Mouse (Mus musculus) right cerebral cortex, postnatal 4 days (tissue): ENCODE results near the gene Gm11020.
"Not testable (repeated sequence)": the region's sequence is repeated elsewhere in the genome, so short reads cannot be mapped to it uniquely, and the experiment has no call there.

Experiments used
- DNase-seq: peaks from one replicate; pipeline ENCODE4 v3.0.0-alpha.2; 2022

Gene Gm11020

DNA sequence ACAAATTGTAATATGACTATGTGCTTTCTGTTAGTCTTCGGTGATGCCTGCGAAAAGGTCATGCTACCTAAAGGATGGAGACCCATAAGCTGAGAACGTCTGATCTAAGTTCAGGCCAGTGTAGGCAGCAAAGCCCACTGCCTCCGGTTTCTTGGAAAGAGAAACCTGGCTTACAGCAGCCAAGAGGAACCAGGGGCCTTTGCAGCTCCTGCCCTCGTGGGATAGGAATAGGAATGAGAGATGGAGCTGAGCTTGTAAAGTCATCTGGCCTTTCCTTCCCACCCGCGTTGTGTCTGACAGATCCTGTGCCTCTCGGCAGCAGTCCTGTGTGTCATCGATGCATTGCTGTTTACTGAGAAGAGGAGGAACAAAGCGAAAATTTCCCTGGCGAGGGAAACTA lies at the start of gene Gm11020:
Gene Gm11020, plus strand, starts transcription at position 301 of the 400 bp plus-strand sequence.
- not testable (repeated sequence) for DNase-seq

- DNase-seq, result not testable (repeated sequence)
Observed at GRCm38 (mm10) chr8:104293081-104293480, 28.3 kb upstream of the Gm11020 start, which contains the start of gene Cmtm2a. Gene Cmtm2a, minus strand, starts transcription at chr8:104293181.

DNA sequence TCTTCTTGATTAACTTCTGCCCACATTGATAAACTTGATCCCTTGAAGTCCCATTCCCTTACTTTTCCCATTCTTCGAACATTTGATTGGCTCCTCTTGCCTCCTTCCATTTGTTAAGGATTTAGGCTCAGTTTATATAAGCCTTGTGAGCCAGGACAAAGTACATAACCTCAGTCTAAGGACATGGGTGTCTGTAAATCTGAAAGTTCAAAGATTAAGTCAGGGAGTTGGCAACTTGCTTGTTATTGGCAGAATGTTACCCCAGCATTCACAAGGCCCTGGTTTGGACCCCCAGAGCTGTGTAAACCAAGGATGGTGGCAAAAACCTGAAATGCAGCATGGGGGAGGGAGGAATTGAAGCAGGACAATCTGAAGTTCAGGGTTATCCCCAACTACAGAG lies 27.0 kb upstream of the Gm11020 start:
- no peak for DNase-seq

- DNase-seq, result not testable (repeated sequence)
Observed at GRCm38 (mm10) chr8:104301577-104301976, 19.8 kb upstream of the Gm11020 start.

DNA sequence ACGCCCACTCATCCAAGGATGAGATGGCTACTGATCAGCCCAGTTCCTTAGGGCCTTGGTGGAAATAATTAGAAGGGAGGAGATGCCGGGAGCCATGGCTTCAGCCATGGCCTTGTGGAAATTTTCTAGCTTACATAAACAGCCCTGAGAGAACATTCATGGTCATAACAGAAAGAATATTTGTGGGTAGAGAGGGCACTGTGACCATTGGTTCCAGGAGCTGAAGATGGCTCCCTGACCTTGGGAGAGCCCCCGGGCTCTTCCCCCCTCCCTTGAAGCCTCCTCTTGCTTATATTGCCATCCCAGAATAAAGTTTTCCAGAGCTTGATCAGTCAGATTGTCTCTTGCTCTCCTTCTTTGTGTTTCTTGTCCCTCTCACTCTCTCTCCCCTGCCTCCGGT lies 18.8 kb upstream of the Gm11020 start:
- DNase-seq, result not testable (repeated sequence)

DNA sequence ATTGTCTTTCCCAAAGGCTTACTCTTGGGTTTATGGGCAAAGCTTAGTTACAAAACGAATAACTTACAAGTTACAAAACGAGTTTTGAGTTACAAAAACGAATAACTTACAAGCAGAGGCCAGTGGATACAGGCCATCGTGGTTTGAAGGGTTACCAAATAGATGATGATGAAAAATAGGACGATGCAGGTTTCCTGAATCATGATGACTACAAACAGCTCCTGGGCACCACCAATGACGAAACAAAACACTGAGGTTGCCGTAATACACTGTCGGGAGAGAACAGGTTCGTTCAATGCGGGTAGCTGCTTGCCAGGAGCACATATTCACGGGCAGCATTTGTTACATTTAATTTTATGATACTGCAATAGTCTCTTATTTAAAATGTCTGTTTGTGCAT lies 16.4 kb upstream of the Gm11020 start:
- DNase-seq, result no peak

- DNase-seq, result not testable (repeated sequence)
Observed at GRCm38 (mm10) chr8:104308341-104308740, 13.0 kb upstream of the Gm11020 start.

GRCm38 (mm10) chr8:104309441-104310155 lies 11.8 kb upstream of the Gm11020 start, which contains the start of the genes Gm45711 and Cmtm1:
Gene Gm45711, minus strand, starts transcription at chr8:104310081.
Gene Cmtm1, minus strand, starts transcription at chr8:104310145.
- DNase-seq, result not testable (repeated sequence)

DNA sequence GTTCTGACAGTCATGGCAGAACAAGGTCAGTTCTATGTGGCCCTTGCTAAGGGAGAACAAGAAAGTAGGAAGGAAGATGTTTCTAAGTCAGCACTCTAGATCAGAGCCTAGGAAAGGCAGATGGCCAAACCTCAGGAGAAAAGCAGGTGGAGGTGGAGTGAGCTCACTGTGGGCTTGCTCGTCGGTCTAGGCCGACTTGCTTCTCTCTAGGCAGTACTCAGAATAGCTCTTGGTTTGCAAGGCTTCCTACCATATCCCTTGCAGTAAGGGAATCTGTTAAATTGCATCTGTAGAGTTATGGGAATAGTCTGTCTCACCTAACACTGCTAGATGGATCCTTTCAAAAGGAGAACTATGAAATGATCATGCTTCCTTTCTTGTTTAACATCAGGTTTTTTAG lies 9.3 kb upstream of the Gm11020 start:
- not testable (repeated sequence) for DNase-seq

DNA sequence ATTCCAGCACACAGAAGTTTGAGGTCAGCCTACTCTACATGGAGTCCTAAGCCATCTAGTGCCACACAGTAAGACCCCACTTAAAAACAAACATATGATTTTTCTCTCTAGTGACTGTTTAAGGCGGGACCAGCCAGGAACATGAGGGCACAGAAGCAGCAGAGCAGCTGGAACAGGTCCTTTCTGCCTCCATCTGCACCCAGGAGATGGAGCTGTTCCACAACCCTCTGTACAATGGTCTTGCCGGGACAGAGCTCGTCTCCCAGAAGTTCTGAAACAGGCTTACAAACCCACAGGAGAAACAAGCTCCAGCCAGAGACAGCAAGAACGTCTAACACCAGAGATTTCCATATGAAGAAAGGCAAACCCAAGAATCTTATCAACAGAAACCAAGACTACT lies 8.1 kb upstream of the Gm11020 start:
- no peak for DNase-seq

DNA sequence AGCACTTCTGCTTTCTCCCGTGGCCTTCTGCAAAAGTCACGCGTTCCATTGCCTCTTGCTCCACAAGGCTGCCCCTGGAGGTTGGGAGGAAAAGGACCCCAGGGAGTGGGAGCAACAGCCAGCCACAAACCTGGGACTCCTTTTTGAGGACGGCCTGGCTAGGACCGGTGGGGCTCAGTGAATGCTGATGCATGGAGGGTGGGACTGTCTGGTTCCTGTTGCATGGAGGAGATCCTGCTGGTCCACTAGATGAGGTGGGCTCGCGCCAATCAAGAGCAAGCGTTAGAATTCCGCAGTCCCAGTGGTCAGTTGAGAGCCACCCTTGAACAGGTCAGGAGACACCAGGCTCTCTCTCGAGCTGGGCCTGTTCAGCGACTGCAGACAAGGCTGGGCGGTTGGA lies 563 bp downstream of the Gm11020 start, which contains the start of gene Cmtm2b:
Gene Cmtm2b, plus strand, starts transcription at position 301 of the 400 bp plus-strand sequence.
- not testable (repeated sequence) for DNase-seq

GRCm38 (mm10) chr8:104332665-104333631 lies 11.6 kb downstream of the Gm11020 start:
- no peak for DNase-seq

- no peak for DNase-seq
Observed at GRCm38 (mm10) chr8:104333786-104334185, 12.4 kb downstream of the Gm11020 start.

- DNase-seq, result no peak
Observed at GRCm38 (mm10) chr8:104334196-104334595, 12.8 kb downstream of the Gm11020 start.

DNA sequence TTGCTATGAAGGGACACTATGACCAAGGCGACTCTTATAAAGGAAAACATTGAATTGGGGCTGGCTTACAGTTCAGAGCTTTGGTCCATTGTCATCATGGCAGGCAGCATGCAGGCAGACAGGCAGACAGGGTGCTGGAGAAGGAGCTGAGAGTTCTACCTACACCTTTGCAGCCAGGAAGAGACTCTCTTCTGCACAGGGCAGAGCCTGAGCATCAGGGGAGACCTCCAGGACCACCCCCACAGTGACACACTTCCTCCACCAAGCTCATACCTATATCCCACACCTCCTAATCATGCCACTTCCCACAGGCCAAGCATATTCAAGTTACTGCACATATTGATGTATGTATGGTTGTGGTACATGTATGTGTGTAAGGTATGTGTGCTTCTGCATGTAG lies 15.4 kb downstream of the Gm11020 start:
- DNase-seq, result no peak

GRCm38 (mm10) chr8:104337890-104338289 lies 16.5 kb downstream of the Gm11020 start:
- no peak for DNase-seq

- no peak for DNase-seq
Observed at GRCm38 (mm10) chr8:104339229-104339982, 18.0 kb downstream of the Gm11020 start, which contains the start of gene Cmtm3. Gene Cmtm3, plus strand, starts transcription at chr8:104339410.

DNA sequence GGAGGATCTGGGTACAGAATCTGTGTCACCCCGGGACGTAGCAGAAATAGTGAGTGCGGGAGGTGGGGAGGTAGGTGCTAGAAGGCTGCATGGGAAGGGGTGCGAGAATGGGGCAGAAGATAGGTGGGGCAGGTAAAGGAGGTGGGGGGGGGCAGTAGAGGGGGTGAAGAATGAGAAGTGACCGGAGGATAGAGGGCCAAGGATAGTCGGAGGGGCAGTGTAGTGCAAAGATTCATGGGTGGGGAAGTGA lies 18.5 kb downstream of the Gm11020 start:
- DNase-seq, result no peak

DNA sequence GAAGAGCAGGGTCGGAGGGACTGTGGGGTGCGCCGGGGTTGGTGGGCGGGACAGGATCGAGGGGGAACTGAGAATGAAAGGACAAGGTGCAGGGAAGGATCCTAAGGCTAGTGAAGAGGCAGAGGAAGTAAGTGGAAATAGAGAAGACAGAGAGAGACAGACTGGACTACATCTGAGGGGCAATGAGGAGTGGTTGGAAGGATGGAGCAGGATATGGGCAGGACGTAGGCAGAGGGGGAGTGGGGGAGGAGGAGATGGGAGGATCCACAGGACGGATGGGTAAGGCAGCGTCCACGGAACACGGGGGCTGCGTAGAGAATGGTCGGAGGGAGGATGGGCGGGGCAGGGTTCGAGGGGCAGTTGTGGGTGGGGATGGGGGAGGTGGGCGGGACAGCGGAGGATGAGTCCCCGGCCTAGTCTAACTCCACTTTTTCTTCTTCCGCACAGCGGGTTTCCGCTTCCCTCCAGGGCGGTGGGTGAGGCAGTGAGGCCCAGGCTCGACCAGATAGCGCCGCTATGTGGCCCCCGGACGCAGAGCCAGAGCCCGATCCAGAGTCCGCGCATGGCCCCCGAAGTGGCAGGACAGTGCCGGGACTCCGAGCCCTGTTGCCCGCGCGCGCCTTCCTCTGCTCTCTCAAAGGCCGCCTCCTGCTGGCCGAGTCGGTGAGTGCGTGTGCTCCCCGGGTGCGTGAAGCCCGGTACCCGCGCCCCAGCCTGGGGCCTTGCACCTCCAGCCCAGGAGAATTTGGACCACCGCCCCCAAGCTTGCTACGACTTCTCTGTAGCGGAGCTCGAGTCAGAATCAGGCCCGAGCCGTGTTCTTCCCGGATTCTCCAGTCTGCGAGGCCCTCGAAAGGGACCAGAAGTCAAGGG lies 19.1 kb downstream of the Gm11020 start:
- peak; percentile 75 for DNase-seq

- peak; percentile 65 for DNase-seq
Observed at GRCm38 (mm10) chr8:104341106-104341561, 19.8 kb downstream of the Gm11020 start.

DNA sequence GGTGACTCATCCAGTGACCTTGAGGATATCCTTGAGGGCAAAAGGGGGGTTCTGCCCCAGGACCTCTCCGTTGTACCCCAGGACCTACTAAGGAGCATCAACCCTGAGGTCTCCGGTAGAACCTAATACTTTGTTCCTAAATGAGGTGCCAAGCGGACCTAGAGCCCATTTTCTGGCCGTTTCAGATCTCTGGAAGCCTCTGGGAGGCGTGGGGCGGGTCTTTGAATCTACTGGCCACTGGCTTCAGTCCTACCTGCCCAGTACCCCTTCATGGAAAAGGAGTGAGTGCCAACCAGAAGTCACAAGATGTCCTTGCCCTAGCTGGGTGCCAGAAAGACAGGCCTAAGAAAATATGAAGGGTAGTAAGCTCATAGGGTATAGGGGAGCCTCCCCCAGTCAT lies 20.3 kb downstream of the Gm11020 start:
- DNase-seq, result no peak

- DNase-seq, result no peak
Observed at GRCm38 (mm10) chr8:104342426-104342825, 21.1 kb downstream of the Gm11020 start.
